Mouse (Mus musculus) E14TG2a.4 (cell line): ENCODE data around the gene 2010111I01Rik.
"Not testable (repeated sequence)": the region's sequence is repeated elsewhere in the genome, so short reads cannot be mapped to it uniquely, and the experiment has no call there.

Experiments used
- H3K27me3 ChIP-seq: 2 replicates; pipeline ENCODE4 v1.6.1; 2014; ENCODE audit warnings: low read length, control low read depth; ENCODE audit not compliant: insufficient read depth
- H3K36me3 ChIP-seq: 2 replicates; pipeline ENCODE4 v1.6.1; 2014; ENCODE audit warnings: low read length, control low read depth; ENCODE audit not compliant: insufficient read depth
- H3K4me1 ChIP-seq: replicated peaks from 2 replicates; pipeline ENCODE4 v1.6.1; 2014; ENCODE audit warnings: low read depth, low read length, control low read depth
- H3K4me3 ChIP-seq: replicated peaks from 2 replicates; pipeline ENCODE4 v1.5.1; 2014; ENCODE audit warnings: mild to moderate bottlenecking, low read length
- H3K9me3 ChIP-seq: 2 replicates; pipeline ENCODE4 v1.6.1; 2014; ENCODE audit warnings: low read length, control low read depth
- CTCF ChIP-seq: conservative IDR thresholded peaks from 2 replicates; pipeline ENCODE4 v1.5.1; 2014; ENCODE audit warnings: low read length
- NANOG ChIP-seq: IDR thresholded peaks from 2 replicates; pipeline ENCODE4 v1.6.1; 2014; ENCODE audit warnings: borderline replicate concordance, low read length, mixed read lengths
- POU5F1 ChIP-seq: IDR thresholded peaks from 2 replicates; pipeline ENCODE4 v1.6.1; 2014; ENCODE audit warnings: low read length, borderline replicate concordance

Gene 2010111I01Rik

GRCm38 (mm10) chr13:63072376-63072775 is 107.7 kb downstream of the 2010111I01Rik start:
- TF ChIP-seq POU5F1 (no peak), CTCF (no peak), NANOG (no peak)
- peaks cover 15% of the 10 kb centered on the region for H3K4me1 ChIP-seq
- H3K9me3 ChIP-seq: no peaks in the 10 kb centered on the region
- no peak overlapping the region for H3K4me3 ChIP-seq
- H3K36me3 ChIP-seq: no peaks in the 10 kb centered on the region
- no peaks in the 10 kb centered on the region for H3K27me3 ChIP-seq

- H3K9me3 ChIP-seq: no peaks in the 10 kb centered on the region
- peaks cover 15% of the 10 kb centered on the region for H3K4me1 ChIP-seq
- no peaks in the 10 kb centered on the region for H3K27me3 ChIP-seq
- no peaks in the 10 kb centered on the region for H3K36me3 ChIP-seq
- no peak overlapping the region for H3K4me3 ChIP-seq
- TF ChIP-seq POU5F1: no peak
- TF ChIP-seq CTCF: no peak
- no peak for TF ChIP-seq NANOG
These were observed 109.4 kb downstream of the 2010111I01Rik start for GRCm38 (mm10) chr13:63073911-63074675.

GRCm38 (mm10) chr13:63074676-63074991 is 109.9 kb downstream of the 2010111I01Rik start:
- Histone ChIP-seq H3K27me3 (no peaks in the 10 kb centered on the region), H3K4me1 (peaks cover 20% of the 10 kb centered on the region), H3K36me3 (no peaks in the 10 kb centered on the region), H3K4me3 (no peak overlapping the region), H3K9me3 (no peaks in the 10 kb centered on the region)
- TF ChIP-seq NANOG (no peak), POU5F1 (no peak), CTCF (no peak)

GRCm38 (mm10) chr13:63075331-63075855 is 110.7 kb downstream of the 2010111I01Rik start:
- Histone ChIP-seq H3K27me3 (no peaks in the 10 kb centered on the region), H3K4me1 (peaks cover 27% of the 10 kb centered on the region), H3K9me3 (no peaks in the 10 kb centered on the region), H3K4me3 (no peak overlapping the region), H3K36me3 (no peaks in the 10 kb centered on the region)
- TF ChIP-seq POU5F1 (no peak), CTCF (no peak), NANOG (no peak)

GRCm38 (mm10) chr13:63080191-63080590 is 115.5 kb downstream of the 2010111I01Rik start:
- Histone ChIP-seq H3K4me3 (no peak overlapping the region), H3K36me3 (no peaks in the 10 kb centered on the region), H3K9me3 (no peaks in the 10 kb centered on the region), H3K4me1 (peaks cover 34% of the 10 kb centered on the region), H3K27me3 (no peaks in the 10 kb centered on the region)
- no peak for TF ChIP-seq POU5F1
- TF ChIP-seq CTCF: no peak

GRCm38 (mm10) chr13:63080823-63081222 is 116.1 kb downstream of the 2010111I01Rik start:
- H3K27me3 ChIP-seq: no peaks in the 10 kb centered on the region
- peaks cover 34% of the 10 kb centered on the region for H3K4me1 ChIP-seq
- TF ChIP-seq CTCF (no peak), POU5F1 (no peak), NANOG (no peak)
- H3K9me3 ChIP-seq: no peaks in the 10 kb centered on the region
- no peaks in the 10 kb centered on the region for H3K36me3 ChIP-seq
- no peak overlapping the region for H3K4me3 ChIP-seq

- Histone ChIP-seq H3K4me1 (peaks cover 34% of the 10 kb centered on the region), H3K9me3 (no peaks in the 10 kb centered on the region), H3K36me3 (no peaks in the 10 kb centered on the region), H3K4me3 (no peak overlapping the region), H3K27me3 (peaks cover 2% of the 10 kb centered on the region)
- TF ChIP-seq CTCF (no peak), POU5F1 (no peak), NANOG (no peak)
These were observed 118.0 kb downstream of the 2010111I01Rik start for GRCm38 (mm10) chr13:63082555-63083136.

GRCm38 (mm10) chr13:63083139-63083538 is 118.4 kb downstream of the 2010111I01Rik start:
- not testable (repeated sequence) for H3K36me3 ChIP-seq

More at GRCm38 (mm10) chr13:63083139-63083538, 118.4 kb downstream of the 2010111I01Rik start:
- not testable (repeated sequence) for H3K27me3 ChIP-seq, H3K9me3 ChIP-seq
- Histone ChIP-seq H3K4me1 (peaks cover 34% of the 10 kb centered on the region), H3K4me3 (peak overlapping the region; percentile 57)
